Mouse (Mus musculus) erythroblast, embryonic 14.5 days (primary cell): ENCODE measurements around the gene Grik1.

Experiments used
- GATA1 ChIP-seq: IDR thresholded peaks from 2 replicates; pipeline ENCODE4 v1.6.1; 2012; ENCODE audit warnings: low read length, inconsistent platforms, mixed read lengths
- TAL1 ChIP-seq: IDR thresholded peaks from 3 replicates; pipeline ENCODE4 v1.6.1; 2012; ENCODE audit warnings: low read length, inconsistent platforms, mixed read lengths

DNA sequence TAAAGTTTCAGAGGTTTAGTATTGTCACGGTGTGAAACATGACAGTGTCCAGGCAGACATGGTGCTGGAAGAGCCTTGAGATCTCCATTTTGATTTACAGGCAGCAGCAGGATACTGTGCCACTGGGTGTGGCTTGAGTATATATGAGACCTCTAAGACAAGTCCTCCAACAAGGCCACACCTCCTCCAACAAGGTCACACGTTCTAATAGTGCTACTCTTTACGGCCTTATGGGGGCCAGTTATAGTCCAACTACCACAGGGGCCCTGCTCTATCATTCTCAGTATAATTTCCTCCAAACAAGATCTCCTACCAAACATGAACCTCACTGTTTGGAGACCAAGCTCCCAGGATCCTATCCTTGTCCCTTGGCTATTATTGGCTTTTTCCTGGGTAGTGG lies 441.3 kb downstream of the Grik1 start:
- no peak for TF ChIP-seq GATA1
- TF ChIP-seq TAL1: no peak
